Mouse (Mus musculus) intestine, postnatal 0 days (tissue): Measurements from ENCODE around the gene Timm8b. TPM values are rescaled to one million over a fixed set of nuclear protein-coding genes. Genes with fewer than 3 reads are reported as not detected.

Experiments
- ATAC-seq: fragments of 200-750 bp; cut with Nextera tagmentation; 2 replicates; pipeline ENCODE4 v1.8.0; 2017; ENCODE audit warnings: mild to moderate bottlenecking, moderate TSS enrichment, moderate library complexity
- H3K27ac ChIP-seq: fragments of 300-500 bp; sonication (generic); 2 replicates; pipeline ENCODE4 v1.5.1; 2014; ENCODE audit warnings: mild to moderate bottlenecking, low read depth, low read length, moderate library complexity
- H3K27me3 ChIP-seq: fragments of 300-500 bp; sonication (generic); replicated peaks from 2 replicates; pipeline ENCODE4 v1.6.1; 2014; ENCODE audit warnings: low read length, mixed read lengths; ENCODE audit not compliant: control insufficient read depth, insufficient read depth
- H3K36me3 ChIP-seq: fragments of 300-500 bp; sonication (generic); 2 replicates; pipeline ENCODE4 v1.6.1; 2014; ENCODE audit warnings: mild to moderate bottlenecking, moderate library complexity; ENCODE audit not compliant: control insufficient read depth, insufficient read depth
- H3K4me1 ChIP-seq: fragments of 300-500 bp; sonication (generic); replicated peaks from 2 replicates; pipeline ENCODE4 v1.6.1; 2014; ENCODE audit warnings: antibody characterized with exemption, low read length, mixed read lengths; ENCODE audit not compliant: control insufficient read depth, insufficient read depth
- H3K4me2 ChIP-seq: fragments of 300-500 bp; sonication (generic); replicated peaks from 2 replicates; pipeline ENCODE4 v1.6.1; 2014; ENCODE audit warnings: low read depth, mild to moderate bottlenecking, moderate library complexity
- H3K4me3 ChIP-seq: fragments of 300-500 bp; sonication (generic); 2 replicates; pipeline ENCODE4 v1.5.1; 2014; ENCODE audit warnings: low read depth, low read length
- H3K9ac ChIP-seq: fragments of 300-500 bp; sonication (generic); 2 replicates; pipeline ENCODE4 v1.6.1; 2014; ENCODE audit warnings: mild to moderate bottlenecking, low read depth, low read length
- H3K9me3 ChIP-seq: fragments of 300-500 bp; sonication (generic); 2 replicates; pipeline ENCODE4 v1.6.1; 2016; ENCODE audit warnings: mixed run types; ENCODE audit not compliant: control insufficient read depth
- CTCF ChIP-seq: sonication (generic); IDR thresholded peaks from 2 replicates; pipeline ENCODE4 v1.5.1; 2016; ENCODE audit warnings: low read depth, mild to moderate bottlenecking, control low read depth, antibody characterized with exemption, moderate library complexity
- WGBS: fragments of 180-500 bp; shearing (Covaris S2); extraction: QIAGEN DNeasy Blood & Tissue Kit; methylation state at CpG from one replicate; pipeline ENCODE4 v1.1.7; 2014; 5-methylcytosine and 5-hydroxymethylcytosine counted together
- polyA plus RNA-seq: library from polyadenylated mRNA; unstranded; fragments of >200 nt; fragmentation: Nextera tagmentation; extraction: Ambion mirVana; gene quantifications from 2 replicates; pipeline ENCODE4 v1.2.1, GENCODE M21; 2015

The Timm8b gene
- polyA plus RNA-seq, 1 experiment from 2014 or later: 412 TPM

- no peaks in the 10 kb centered on the region for H3K9me3 ChIP-seq
- no peaks in the 10 kb centered on the region for H3K27me3 ChIP-seq
- ATAC-seq: no peak
- H3K4me2 ChIP-seq: no peak overlapping the region
- TF ChIP-seq CTCF: no peak
- H3K27ac ChIP-seq: no peak overlapping the region
- H3K4me1 ChIP-seq: 0 out of 2 replicates have a peak, but pooled peaks cover 5% of the 10 kb centered on the region
- H3K4me3 ChIP-seq: no peak overlapping the region
- no peak overlapping the region for H3K9ac ChIP-seq
- WGBS: 90% methylated on average over 8 of the region's 8 CpGs
- H3K36me3 ChIP-seq: peaks cover 59% of the 10 kb centered on the region
Observed at GRCm38 (mm10) chr9:50596973-50597372, 6.7 kb upstream of the Timm8b start.

DNA sequence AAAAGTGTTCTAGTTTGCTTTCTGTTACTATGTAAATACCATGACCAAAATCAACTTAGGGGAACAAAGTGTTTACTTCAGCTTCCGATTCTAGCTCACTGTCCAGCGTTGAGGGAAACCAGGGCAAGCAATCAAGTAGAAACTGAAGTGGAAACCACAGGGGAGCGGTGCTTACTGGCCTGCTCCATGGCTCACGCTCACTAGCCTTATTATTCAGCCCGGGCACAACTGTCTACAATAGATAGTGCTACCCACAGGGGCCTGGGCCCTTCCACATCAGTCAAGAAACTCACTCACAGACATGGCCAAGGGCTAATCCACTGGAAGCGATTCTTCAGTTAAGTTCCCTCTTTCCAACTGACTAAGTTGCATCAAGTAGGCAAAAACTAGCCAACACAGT is 2.2 kb upstream of the Timm8b start:
- H3K4me2 ChIP-seq: peak overlapping the region; percentile 84
- no peak for ATAC-seq
- no peak overlapping the region for H3K27ac ChIP-seq
- H3K36me3 ChIP-seq: peaks cover 48% of the 10 kb centered on the region
- WGBS: 60% methylated on average over 6 of the region's 6 CpGs
- TF ChIP-seq CTCF: no peak
- 0 out of 2 replicates have a peak overlapping the region, but pooled peaks have one; percentile 71 for H3K4me3 ChIP-seq
- H3K27me3 ChIP-seq: no peaks in the 10 kb centered on the region
- H3K4me1 ChIP-seq: 0 out of 2 replicates have a peak, but pooled peaks cover 8% of the 10 kb centered on the region
- H3K9me3 ChIP-seq: no peaks in the 10 kb centered on the region
- 0 out of 2 replicates have a peak overlapping the region, but pooled peaks have one; percentile 7 for H3K9ac ChIP-seq

DNA sequence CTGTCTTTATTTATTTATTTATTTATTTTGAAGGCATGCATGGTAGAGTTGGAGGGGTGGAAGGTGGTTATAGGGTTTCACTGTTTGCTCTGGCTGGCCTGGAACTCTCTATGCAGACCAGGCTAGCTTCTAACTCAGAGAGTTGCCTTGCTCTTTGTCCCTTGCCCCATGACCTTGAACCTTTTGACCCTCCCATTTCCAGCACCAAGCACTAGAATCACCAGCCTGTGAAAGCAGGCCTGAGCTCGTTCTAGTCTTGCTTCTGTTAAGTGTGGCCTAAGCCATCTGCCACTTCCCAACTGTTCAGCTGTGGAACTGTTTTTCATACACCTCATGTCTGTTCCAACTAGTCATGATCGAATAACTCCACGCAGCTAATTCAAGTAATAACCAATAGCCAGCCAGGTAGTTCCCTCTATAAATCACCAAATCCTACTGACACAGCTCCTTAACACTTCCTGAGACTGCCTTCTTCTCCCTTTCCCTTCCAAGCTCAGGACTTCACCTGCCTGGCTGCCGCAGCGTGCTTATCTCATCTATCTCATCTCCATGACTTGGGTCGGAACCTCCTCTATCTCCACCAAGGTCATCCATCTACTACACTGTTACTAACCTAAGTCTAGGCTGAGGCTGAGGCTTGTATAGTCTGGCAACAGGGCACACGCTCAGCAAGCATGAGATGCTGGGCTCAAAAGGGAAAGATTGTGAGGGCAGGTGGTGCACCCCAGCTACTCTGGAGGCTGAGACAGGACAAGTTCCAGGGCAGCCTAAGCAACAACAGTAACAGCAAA is 1.5 kb upstream of the Timm8b start:
- H3K4me3 ChIP-seq: peak overlapping the region; percentile 71
- H3K9ac ChIP-seq: peak overlapping the region; percentile 75; the same call in 1 of the 2 replicates
- H3K36me3 ChIP-seq: peaks cover 47% of the 10 kb centered on the region
- no peak overlapping the region for H3K27ac ChIP-seq
- 0 out of 2 replicates have a peak, but pooled peaks cover 8% of the 10 kb centered on the region for H3K4me1 ChIP-seq
- TF ChIP-seq CTCF: no peak
- H3K27me3 ChIP-seq: no peaks in the 10 kb centered on the region
- ATAC-seq: no peak
- 41% methylated on average over 7 of the region's 7 CpGs for WGBS
- no peaks in the 10 kb centered on the region for H3K9me3 ChIP-seq
- H3K4me2 ChIP-seq: peak overlapping the region; percentile 84

DNA sequence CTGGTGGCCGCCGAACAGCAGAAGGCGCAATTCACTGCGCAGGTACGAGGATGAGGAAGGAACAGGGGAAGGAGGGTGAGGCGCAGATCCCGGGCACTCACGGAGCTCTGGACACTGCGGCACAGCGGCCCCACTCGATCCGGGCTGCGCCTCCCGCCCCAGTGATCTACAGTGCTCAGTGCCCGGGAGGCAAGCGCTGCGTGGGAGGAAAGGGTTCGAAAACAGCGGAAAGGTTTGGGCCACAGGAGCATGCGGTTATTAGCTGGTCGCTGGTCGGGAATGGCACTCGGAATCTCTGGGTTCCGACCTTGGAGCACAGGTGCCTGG is 251 bp downstream of the Timm8b start:
- WGBS: under 1% methylated on average over 24 of the region's 24 CpGs
- peak; percentile 59 for TF ChIP-seq CTCF
- ATAC-seq: peak; percentile 72

DNA sequence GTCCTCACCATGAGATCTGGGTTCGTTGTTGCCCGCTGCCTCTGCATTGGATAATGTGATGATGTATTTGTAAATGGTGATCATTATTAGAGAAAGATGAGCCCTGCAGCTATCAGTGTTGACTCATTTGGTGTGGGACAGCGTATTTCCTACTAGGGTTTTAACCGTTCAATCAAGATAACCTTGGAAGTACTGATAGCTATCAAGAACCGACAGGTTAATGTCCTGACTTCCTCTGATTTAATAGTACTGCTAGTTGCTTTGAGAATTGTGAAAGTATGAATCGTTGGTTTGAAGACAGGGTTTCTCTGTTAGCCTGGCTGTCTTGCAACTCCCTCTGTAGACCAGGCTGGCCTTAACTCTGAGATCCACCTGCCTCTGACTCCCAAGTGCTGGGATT is 628 bp downstream of the Timm8b start:
- ATAC-seq: no peak
- TF ChIP-seq CTCF: no peak
- 2% methylated on average over 6 of the region's 6 CpGs for WGBS
- H3K36me3 ChIP-seq: peaks cover 41% of the 10 kb centered on the region
- H3K9ac ChIP-seq: peak overlapping the region; percentile 75
- no peaks in the 10 kb centered on the region for H3K27me3 ChIP-seq
- H3K27ac ChIP-seq: peak overlapping the region; percentile 96
- H3K4me2 ChIP-seq: peak overlapping the region; percentile 84
- peak overlapping the region; percentile 71 for H3K4me3 ChIP-seq
- H3K4me1 ChIP-seq: 0 out of 2 replicates have a peak, but pooled peaks cover 8% of the 10 kb centered on the region
- no peaks in the 10 kb centered on the region for H3K9me3 ChIP-seq

More for the DNA sequence above, 251 bp downstream of the Timm8b start:
- no peaks in the 10 kb centered on the region for H3K9me3 ChIP-seq
- peak overlapping the region; percentile 96 for H3K27ac ChIP-seq
- H3K4me2 ChIP-seq: peak overlapping the region; percentile 84
- H3K27me3 ChIP-seq: no peaks in the 10 kb centered on the region
- H3K4me3 ChIP-seq: peak overlapping the region; percentile 71
- peaks cover 41% of the 10 kb centered on the region for H3K36me3 ChIP-seq
- H3K4me1 ChIP-seq: 0 out of 2 replicates have a peak, but pooled peaks cover 8% of the 10 kb centered on the region
- peak overlapping the region; percentile 75 for H3K9ac ChIP-seq

- 84% methylated on average over 4 of the region's 4 CpGs for WGBS
- H3K36me3 ChIP-seq: peaks cover 57% of the 10 kb centered on the region
- H3K27ac ChIP-seq: no peak overlapping the region
- H3K4me3 ChIP-seq: no peak overlapping the region
- H3K4me2 ChIP-seq: no peak overlapping the region
- TF ChIP-seq CTCF: no peak
- H3K9ac ChIP-seq: no peak overlapping the region
- 0 out of 2 replicates have a peak, but pooled peaks cover 3% of the 10 kb centered on the region for H3K4me1 ChIP-seq
- no peaks in the 10 kb centered on the region for H3K9me3 ChIP-seq
- no peaks in the 10 kb centered on the region for H3K27me3 ChIP-seq
- ATAC-seq: no peak
Observed at GRCm38 (mm10) chr9:50612115-50612514, 8.4 kb downstream of the Timm8b start.
